Mouse (Mus musculus): Measurements from ENCODE around the gene Nsun2. TPM values are rescaled to one million over a fixed set of nuclear protein-coding genes. Genes with fewer than 3 reads are reported as not detected.

Gene Nsun2
- 84.1 and 87.3 TPM in 2 replicates for polyA plus RNA-seq (2015; fragmentation: Nextera tagmentation; extraction: Ambion mirVana)

- WGBS, result under 1% methylated on average over 123 of the region's 155 CpGs
- no peaks in the 10 kb centered on the region for H3K36me3 ChIP-seq
- peaks cover 49% of the 10 kb centered on the region for H3K4me1 ChIP-seq
- peak within 1 kb of the TSS; percentile 86 for H3K4me2 ChIP-seq (replicated peaks)
- peak within 1 kb of the TSS; percentile 99 for H3K4me3 ChIP-seq
- no peaks in the 10 kb centered on the region for H3K9me3 ChIP-seq
- H3K9ac ChIP-seq (replicated peaks), result peak within 1 kb of the TSS; percentile 96
- peak within 1 kb of the TSS; percentile 96 for H3K27ac ChIP-seq (replicated peaks)
- no peaks in the 10 kb centered on the region for H3K27me3 ChIP-seq
- peak; percentile 10; the same call in 1 of the 2 replicates for ATAC-seq (replicated peaks)
Observed at GRCm38 (mm10) chr13:69533405-69534333, at the start of gene Nsun2. Gene Nsun2, plus strand, starts transcription at chr13:69533746.

- peak; percentile 28; the same call in 1 of the 2 replicates for ATAC-seq (replicated peaks)
- Histone ChIP-seq H3K9me3 (no peaks in the 10 kb centered on the region), H3K4me3 (no peak overlapping the region), H3K27ac (replicated peaks) (no peak overlapping the region), H3K36me3 (no peaks in the 10 kb centered on the region), H3K9ac (replicated peaks) (no peak overlapping the region), H3K27me3 (peaks cover 29% of the 10 kb centered on the region), H3K4me1 (peaks cover 32% of the 10 kb centered on the region), H3K4me2 (replicated peaks) (no peak overlapping the region)
- 14% methylated on average over 6 of the region's 6 CpGs for WGBS
Observed at GRCm38 (mm10) chr13:69485326-69485725, 48.2 kb upstream of the Nsun2 start.

DNA sequence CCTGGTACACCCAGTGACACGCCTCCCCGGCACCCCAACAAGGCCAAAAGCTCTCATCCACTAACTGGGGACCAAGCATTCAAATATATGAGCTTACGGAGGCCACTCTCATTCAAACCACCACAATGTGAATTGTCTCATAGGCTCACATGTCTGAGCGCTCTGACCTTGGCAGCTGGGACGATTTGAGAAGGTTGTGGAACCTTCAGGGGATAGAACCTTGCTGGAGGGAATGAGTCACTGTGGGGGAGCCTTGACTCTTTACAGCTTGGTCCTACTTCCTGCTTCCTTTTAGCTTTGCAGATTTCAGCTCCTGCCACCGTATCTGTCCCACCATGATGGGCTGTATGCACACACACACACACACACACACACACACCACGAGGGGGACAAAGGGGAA lies 47.7 kb upstream of the Nsun2 start:
- no peak overlapping the region for H3K4me2 ChIP-seq (replicated peaks)
- no peak overlapping the region for H3K4me3 ChIP-seq
- peaks cover 30% of the 10 kb centered on the region for H3K4me1 ChIP-seq
- H3K27ac ChIP-seq (replicated peaks), result no peak overlapping the region
- H3K9ac ChIP-seq (replicated peaks), result no peak overlapping the region
- peaks cover 29% of the 10 kb centered on the region for H3K27me3 ChIP-seq
- no peaks in the 10 kb centered on the region for H3K9me3 ChIP-seq
- H3K36me3 ChIP-seq, result no peaks in the 10 kb centered on the region
- 64% methylated on average over 7 of the region's 7 CpGs for WGBS
- no peak for ATAC-seq (replicated peaks)

GRCm38 (mm10) chr13:69487108-69487507 lies 46.4 kb upstream of the Nsun2 start:
- Histone ChIP-seq H3K27me3 (peaks cover 25% of the 10 kb centered on the region), H3K4me2 (replicated peaks) (no peak overlapping the region), H3K4me3 (no peak overlapping the region), H3K9me3 (no peaks in the 10 kb centered on the region), H3K36me3 (no peaks in the 10 kb centered on the region), H3K27ac (replicated peaks) (no peak overlapping the region), H3K4me1 (peaks cover 17% of the 10 kb centered on the region), H3K9ac (replicated peaks) (no peak overlapping the region)
- no peak for ATAC-seq (replicated peaks)
- WGBS, result 85% methylated on average over 7 of the region's 7 CpGs

DNA sequence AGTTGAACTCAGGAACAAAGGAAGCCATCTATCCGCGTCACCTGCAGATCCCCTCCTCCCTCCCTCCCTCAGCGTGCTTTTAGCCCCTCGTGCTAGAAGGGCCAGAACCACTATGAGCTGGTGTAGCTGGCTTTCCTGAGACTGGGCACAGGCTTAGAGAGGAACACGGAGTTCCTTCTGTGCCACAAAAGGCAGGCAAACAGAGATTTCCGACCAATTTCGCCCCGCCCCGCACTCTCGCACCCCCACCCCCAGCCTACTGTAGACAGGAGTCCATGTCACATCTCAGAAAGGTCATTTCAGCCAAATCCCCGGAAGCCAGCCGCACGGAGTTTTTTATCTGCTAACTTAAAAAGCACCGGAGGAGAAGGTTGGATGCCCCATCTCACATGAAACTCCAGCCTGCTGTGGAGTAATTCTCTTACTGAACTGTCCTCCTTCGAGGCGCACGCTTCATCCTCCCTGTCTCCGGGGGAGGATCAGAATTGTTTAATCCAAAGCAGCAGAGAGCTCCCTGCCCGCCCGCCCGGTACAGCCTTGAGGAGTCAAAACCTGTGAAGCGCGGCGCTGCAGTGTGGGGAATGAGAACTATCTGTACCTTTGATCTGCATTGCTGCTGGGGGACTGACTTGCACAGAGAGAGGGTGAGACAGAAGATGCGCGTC lies 45.8 kb upstream of the Nsun2 start:
- H3K27ac ChIP-seq (replicated peaks), result no peak overlapping the region
- H3K4me2 ChIP-seq (replicated peaks), result peak overlapping the region; percentile 42
- 0 out of 2 replicates have a peak, but pooled peaks have one; percentile 23 for ATAC-seq (replicated peaks)
- peak overlapping the region; percentile 21 for H3K4me3 ChIP-seq
- 1% methylated on average over 26 of the region's 26 CpGs for WGBS
- no peaks in the 10 kb centered on the region for H3K9me3 ChIP-seq
- no peak overlapping the region for H3K9ac ChIP-seq (replicated peaks)
- no peaks in the 10 kb centered on the region for H3K36me3 ChIP-seq
- H3K4me1 ChIP-seq, result peaks cover 11% of the 10 kb centered on the region
- peaks cover 25% of the 10 kb centered on the region for H3K27me3 ChIP-seq

DNA sequence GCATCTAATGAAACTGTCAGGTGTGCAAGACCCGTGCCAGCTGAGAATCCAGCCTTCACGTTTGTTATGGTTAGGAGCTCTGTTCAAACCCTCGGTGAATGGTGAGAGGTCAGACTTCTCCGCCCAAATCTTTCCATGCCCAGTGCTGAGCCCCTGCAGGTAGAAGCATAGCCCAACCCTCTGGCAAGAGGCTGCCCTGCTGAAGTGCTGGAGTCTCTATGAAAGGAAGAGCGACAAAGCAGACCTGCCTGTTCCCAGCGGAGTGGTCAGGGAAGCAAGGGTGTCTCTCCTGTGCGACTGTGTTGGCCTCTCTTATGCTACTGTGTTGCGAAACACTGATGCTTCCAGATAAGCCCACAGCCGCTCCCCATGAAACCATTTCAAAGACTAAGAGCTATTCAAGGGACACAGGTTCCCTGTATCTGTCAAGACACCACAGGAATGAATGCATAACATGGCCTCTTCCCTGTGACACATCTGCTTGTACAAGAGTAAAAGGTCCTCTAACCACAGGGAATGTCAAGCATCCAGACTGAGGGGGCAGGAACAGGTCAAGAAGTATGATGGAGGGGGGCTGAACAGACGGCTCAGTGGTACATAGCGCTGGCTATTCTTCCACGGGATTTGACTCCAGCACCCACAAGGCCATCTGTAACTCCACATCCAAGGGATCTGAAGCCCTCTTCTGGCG lies 44.8 kb upstream of the Nsun2 start:
- Histone ChIP-seq H3K27ac (replicated peaks) (no peak overlapping the region), H3K27me3 (peaks cover 25% of the 10 kb centered on the region)
- 40% methylated on average over 13 of the region's 13 CpGs for WGBS

GRCm38 (mm10) chr13:69489777-69490176 lies 43.8 kb upstream of the Nsun2 start:
- Histone ChIP-seq H3K9ac (replicated peaks) (no peak overlapping the region), H3K27me3 (peaks cover 25% of the 10 kb centered on the region), H3K9me3 (no peaks in the 10 kb centered on the region), H3K4me2 (replicated peaks) (no peak overlapping the region), H3K36me3 (no peaks in the 10 kb centered on the region), H3K4me1 (peaks cover 9% of the 10 kb centered on the region; the same call in 1 of the 2 replicates), H3K27ac (replicated peaks) (no peak overlapping the region), H3K4me3 (no peak overlapping the region)
- no peak for ATAC-seq (replicated peaks)
- 90% methylated on average over 9 of the region's 9 CpGs for WGBS

More for the DNA sequence above, 44.8 kb upstream of the Nsun2 start:
- Histone ChIP-seq H3K4me3 (no peak overlapping the region), H3K4me2 (replicated peaks) (no peak overlapping the region), H3K9ac (replicated peaks) (no peak overlapping the region), H3K36me3 (no peaks in the 10 kb centered on the region), H3K4me1 (peaks cover 9% of the 10 kb centered on the region; the same call in 1 of the 2 replicates), H3K9me3 (no peaks in the 10 kb centered on the region)
- ATAC-seq (replicated peaks), result no peak

- WGBS, result 38% methylated on average over 7 of the region's 7 CpGs
- no peaks in the 10 kb centered on the region for H3K9me3 ChIP-seq
- ATAC-seq (replicated peaks), result no peak
Observed at GRCm38 (mm10) chr13:69492876-69493463, 40.6 kb upstream of the Nsun2 start.

DNA sequence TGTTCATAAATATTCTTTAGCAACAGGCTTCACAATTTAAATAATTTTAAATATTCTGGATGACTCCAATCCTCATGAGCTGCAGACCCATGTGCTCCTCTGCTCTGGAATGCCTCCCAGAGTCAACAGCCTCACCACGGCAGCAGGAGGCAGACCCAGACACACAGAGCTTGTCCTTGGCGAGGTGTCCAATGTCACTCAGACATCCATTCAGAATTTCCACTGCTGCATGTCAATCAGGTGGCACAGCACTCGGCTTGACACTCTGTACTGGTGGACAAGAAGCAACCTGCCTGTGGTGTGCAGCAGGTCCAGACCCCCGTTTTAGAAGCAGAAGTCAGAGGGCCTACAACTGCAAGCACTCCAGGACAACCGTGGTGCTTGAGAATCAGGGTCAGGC lies 35.3 kb upstream of the Nsun2 start:
- H3K27me3 ChIP-seq, result no peaks in the 10 kb centered on the region
- WGBS, result 84% methylated on average over 5 of the region's 5 CpGs
- no peaks in the 10 kb centered on the region for H3K4me1 ChIP-seq
- no peak for ATAC-seq (replicated peaks)
- no peak overlapping the region for H3K4me2 ChIP-seq (replicated peaks)
- peaks cover 65% of the 10 kb centered on the region for H3K36me3 ChIP-seq
- H3K9me3 ChIP-seq, result no peaks in the 10 kb centered on the region
- H3K9ac ChIP-seq (replicated peaks), result no peak overlapping the region
- no peak overlapping the region for H3K4me3 ChIP-seq
- no peak overlapping the region for H3K27ac ChIP-seq (replicated peaks)

More at GRCm38 (mm10) chr13:69492876-69493463, 40.6 kb upstream of the Nsun2 start:
- H3K4me1 ChIP-seq, result peaks cover 5% of the 10 kb centered on the region; the same call in 1 of the 2 replicates
- no peak overlapping the region for H3K4me3 ChIP-seq
- peaks cover 8% of the 10 kb centered on the region; the same call in 1 of the 2 replicates for H3K27me3 ChIP-seq
- H3K27ac ChIP-seq (replicated peaks), result no peak overlapping the region
- peaks cover 14% of the 10 kb centered on the region for H3K36me3 ChIP-seq
- H3K9ac ChIP-seq (replicated peaks), result no peak overlapping the region
- H3K4me2 ChIP-seq (replicated peaks), result no peak overlapping the region

DNA sequence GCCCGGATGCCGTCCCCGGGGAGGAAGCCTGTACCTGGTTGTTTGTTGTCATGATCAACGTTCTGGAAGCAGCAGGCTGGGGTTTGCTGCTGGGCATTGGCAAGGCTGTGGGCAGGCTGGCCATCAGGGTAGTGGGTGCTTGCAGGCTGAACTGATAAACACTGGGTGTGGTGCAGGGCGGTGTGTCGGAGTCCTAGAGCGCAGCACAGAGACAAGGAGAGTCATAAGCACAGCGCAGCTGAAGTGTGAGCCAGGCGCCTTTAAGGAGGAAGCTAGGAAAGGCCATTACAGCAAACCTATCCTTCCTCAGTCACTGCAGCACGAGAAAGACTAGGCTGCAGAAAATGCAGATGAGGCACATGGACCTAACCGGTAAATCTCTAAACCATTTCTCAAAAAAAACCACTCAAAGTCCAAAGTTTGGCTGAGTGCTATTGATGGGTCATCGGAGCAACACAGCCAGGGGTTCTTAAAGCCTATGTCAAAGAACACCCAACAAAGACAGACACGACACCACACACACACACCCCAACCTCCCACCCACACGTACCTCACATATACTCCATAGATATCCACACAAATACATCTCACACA lies 31.3 kb upstream of the Nsun2 start:
- H3K9me3 ChIP-seq, result no peaks in the 10 kb centered on the region
- H3K27ac ChIP-seq (replicated peaks), result no peak overlapping the region
- H3K4me2 ChIP-seq (replicated peaks), result no peak overlapping the region
- no peak overlapping the region for H3K4me3 ChIP-seq
- no peak overlapping the region for H3K9ac ChIP-seq (replicated peaks)
- H3K4me1 ChIP-seq, result no peaks in the 10 kb centered on the region
- peaks cover 92% of the 10 kb centered on the region for H3K36me3 ChIP-seq
- H3K27me3 ChIP-seq, result no peaks in the 10 kb centered on the region
- 94% methylated on average over 14 of the region's 14 CpGs for WGBS
- no peak for ATAC-seq (replicated peaks)

DNA sequence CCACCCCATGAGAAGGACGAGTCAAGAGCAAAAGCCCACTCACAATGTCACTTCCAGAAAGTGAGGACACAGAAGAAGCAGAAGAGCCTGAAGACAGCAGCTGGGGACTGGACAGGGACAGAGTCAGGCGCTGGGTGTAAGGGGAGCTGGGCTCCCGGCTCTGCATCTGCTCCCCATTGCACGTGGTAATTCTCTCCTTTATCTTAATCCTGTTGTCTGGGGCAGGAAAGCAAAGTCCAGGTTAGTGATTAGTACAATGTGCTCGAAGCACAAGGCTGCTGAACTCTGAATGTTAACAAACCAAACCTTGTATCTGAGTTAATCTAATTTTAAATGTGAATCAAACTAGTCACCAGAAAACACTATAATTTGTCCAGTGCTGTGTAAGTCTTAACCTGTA lies 30.7 kb upstream of the Nsun2 start:
- 87% methylated on average over 5 of the region's 5 CpGs for WGBS
- ATAC-seq (replicated peaks), result no peak
- no peak overlapping the region for H3K4me3 ChIP-seq
- peaks cover 92% of the 10 kb centered on the region for H3K36me3 ChIP-seq
- H3K27ac ChIP-seq (replicated peaks), result no peak overlapping the region
- no peaks in the 10 kb centered on the region for H3K9me3 ChIP-seq
- no peaks in the 10 kb centered on the region for H3K27me3 ChIP-seq
- no peaks in the 10 kb centered on the region for H3K4me1 ChIP-seq
- H3K9ac ChIP-seq (replicated peaks), result no peak overlapping the region
- no peak overlapping the region for H3K4me2 ChIP-seq (replicated peaks)
